Mouse (Mus musculus) kidney, adult 2 months (tissue): ENCODE results near the gene Gcsh.

Source experiments
- CTCF ChIP-seq: fragments of 200-500 bp; conservative IDR thresholded peaks from 2 replicates; pipeline ENCODE4 v1.5.1; 2011; ENCODE audit warnings: low read depth, mild to moderate bottlenecking, control low read depth, low read length, moderate library complexity, mixed read lengths; ENCODE audit not compliant: insufficient read depth, insufficient read length
- POLR2A ChIP-seq: fragments of 200-500 bp; IDR thresholded peaks from one replicate; pipeline ENCODE4 v1.6.1; 2011; ENCODE audit warnings: low read depth, low read length, control low read depth

- TF ChIP-seq POLR2A (no peak), CTCF (no peak)
Observed at GRCm38 (mm10) chr8:116942284-116943058, 50.9 kb downstream of the Gcsh start.
